Mouse (Mus musculus) erythroid progenitor cell, adult 5-6 weeks (primary cell): Measurements from ENCODE around the gene Nav1. TPM values are rescaled to one million over a fixed set of nuclear protein-coding genes. Genes with fewer than 3 reads are reported as not detected.

ENCODE experiments used
- ATAC-seq: replicated peaks from 2 replicates; pipeline ENCODE4 v1.8.0; 2016; ENCODE audit warnings: moderate number of reproducible peaks, mild to moderate bottlenecking, moderate TSS enrichment, inconsistent platforms; ENCODE audit not compliant: poor library complexity, low FRiP score, severe bottlenecking
- total RNA-seq, 2 experiments: library from RNA; stranded (forward) in 1 of 2; stranded (reverse) in 1 of 2; fragments of 150-400 nt in 1 of 2; fragments of 186-747, 209-891 nt in 1 of 2; gene quantifications; 2 replicates each; pipeline versions ENCODE4 v1.2.3 to v1.2.4; 2015 to 2017; ENCODE audit warnings: low replicate concordance in 2 of 2

The Nav1 gene
- total RNA-seq, 2 experiments from 2014 or later, result 1.1 to 11.7 TPM

GRCm38 (mm10) chr1:135412130-135412529 lies 195.0 kb downstream of the Nav1 start:
- ATAC-seq, result no peak

- no peak for ATAC-seq
Measured at GRCm38 (mm10) chr1:135410967-135411366, 196.1 kb downstream of the Nav1 start.

- ATAC-seq, result no peak
Measured at GRCm38 (mm10) chr1:135408973-135409372, 198.1 kb downstream of the Nav1 start.

- ATAC-seq, result no peak
Measured at GRCm38 (mm10) chr1:135405356-135405755, 201.7 kb downstream of the Nav1 start.

DNA sequence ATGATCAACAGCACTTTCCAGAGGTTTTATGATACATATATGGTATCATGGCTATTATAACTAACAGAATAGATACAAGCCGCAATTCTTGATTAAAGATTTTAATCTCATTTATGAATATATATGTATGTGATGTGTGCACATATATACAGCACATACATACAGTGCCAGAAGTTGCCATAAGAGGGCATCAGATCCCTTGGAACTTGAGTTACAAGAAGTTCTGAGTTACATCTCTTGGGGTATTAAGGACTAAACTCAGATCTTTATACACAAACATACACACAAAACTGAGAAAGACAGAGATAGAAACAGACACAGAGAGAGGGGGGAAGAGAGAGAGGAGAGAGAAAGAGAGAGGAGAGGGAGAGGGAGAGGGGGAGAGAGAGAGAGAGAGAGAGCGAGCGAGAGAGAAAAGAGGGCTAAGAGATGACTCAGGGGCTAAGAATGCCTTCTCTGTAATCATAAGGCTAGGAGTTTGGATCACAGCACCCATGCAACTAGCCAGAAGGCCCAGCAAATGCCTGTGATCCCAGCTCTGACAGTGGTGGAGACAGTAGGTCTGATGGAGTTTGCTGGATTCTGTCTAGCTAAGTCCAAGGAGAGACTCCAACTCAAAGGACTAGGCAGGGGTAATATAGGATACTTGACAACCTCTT lies 205.5 kb downstream of the Nav1 start:
- ATAC-seq, result no peak

DNA sequence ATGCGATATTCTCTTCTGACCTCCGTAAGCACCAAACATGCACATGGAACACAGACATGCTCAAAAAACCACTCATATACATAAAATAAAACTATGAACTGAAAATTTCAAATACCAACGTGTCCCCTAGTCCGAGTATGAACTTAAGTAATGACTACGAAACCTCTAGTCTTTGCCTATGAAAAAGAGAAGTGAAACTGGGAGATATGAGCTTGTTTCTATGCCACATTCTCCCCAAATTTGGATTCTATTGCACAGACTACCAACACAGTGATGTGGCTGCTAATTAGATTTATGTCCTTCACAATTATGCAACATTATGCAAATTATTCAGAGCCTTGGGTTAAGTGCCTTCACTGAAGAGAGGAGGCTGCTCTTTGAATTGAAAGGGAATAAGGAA lies 207.6 kb downstream of the Nav1 start:
- no peak for ATAC-seq

GRCm38 (mm10) chr1:135385161-135385560 lies 221.9 kb downstream of the Nav1 start:
- ATAC-seq, result no peak

Other genes with a start within 250 kb of the Nav1 start
- gene Shisa4, start 232.1 kb downstream of the Nav1 start, total RNA-seq (2015; ENCODE audit: low replicate concordance), result not detected in 2 replicates
- gene Shisa4, start 232.1 kb downstream of the Nav1 start, total RNA-seq (2017; ENCODE audit: low replicate concordance), result not detected in 2 replicates
- 21.0 and 27.0 TPM in 2 replicates for gene Ipo9, start 176.8 kb downstream of the Nav1 start, total RNA-seq (2015; ENCODE audit: low replicate concordance)
- gene Ipo9, start 176.8 kb downstream of the Nav1 start, total RNA-seq (2017; ENCODE audit: low replicate concordance), result 38.0 and 62.0 TPM in 2 replicates
- gene Csrp1, start 112.8 kb upstream of the Nav1 start, total RNA-seq (2015; ENCODE audit: low replicate concordance), result 46.5 and 48.6 TPM in 2 replicates
- 31.8 and 44.7 TPM in 2 replicates for gene Csrp1, start 112.8 kb upstream of the Nav1 start, total RNA-seq (2017; ENCODE audit: low replicate concordance)
- gene Phlda3, start 158.8 kb upstream of the Nav1 start, total RNA-seq (2015; ENCODE audit: low replicate concordance), result not detected in 2 replicates
- not detected in 2 replicates for gene Phlda3, start 158.8 kb upstream of the Nav1 start, total RNA-seq (2017; ENCODE audit: low replicate concordance)
- gene Tnni1, start 172.1 kb upstream of the Nav1 start, total RNA-seq (2015; ENCODE audit: low replicate concordance), result not detected in 2 replicates
- gene Tnni1, start 172.1 kb upstream of the Nav1 start, total RNA-seq (2017; ENCODE audit: low replicate concordance), result not detected in 2 replicates
- gene Lad1, start 211.3 kb upstream of the Nav1 start, total RNA-seq (2015; ENCODE audit: low replicate concordance), result 0.72 TPM in 1 of 2 replicates, not detected in the other
- not detected in 2 replicates for gene Lad1, start 211.3 kb upstream of the Nav1 start, total RNA-seq (2017; ENCODE audit: low replicate concordance)
- gene Tnnt2, start 229.1 kb upstream of the Nav1 start, total RNA-seq (2015; ENCODE audit: low replicate concordance), result not detected in 2 replicates
- not detected in 2 replicates for gene Tnnt2, start 229.1 kb upstream of the Nav1 start, total RNA-seq (2017; ENCODE audit: low replicate concordance)